Mouse (Mus musculus): ENCODE measurements around the gene Atp6v0e. TPM values are rescaled to one million over a fixed set of nuclear protein-coding genes. Genes with fewer than 3 reads are reported as not detected.

The Atp6v0e gene
- polyA plus RNA-seq, 1 experiment: 99.8 TPM

DNA sequence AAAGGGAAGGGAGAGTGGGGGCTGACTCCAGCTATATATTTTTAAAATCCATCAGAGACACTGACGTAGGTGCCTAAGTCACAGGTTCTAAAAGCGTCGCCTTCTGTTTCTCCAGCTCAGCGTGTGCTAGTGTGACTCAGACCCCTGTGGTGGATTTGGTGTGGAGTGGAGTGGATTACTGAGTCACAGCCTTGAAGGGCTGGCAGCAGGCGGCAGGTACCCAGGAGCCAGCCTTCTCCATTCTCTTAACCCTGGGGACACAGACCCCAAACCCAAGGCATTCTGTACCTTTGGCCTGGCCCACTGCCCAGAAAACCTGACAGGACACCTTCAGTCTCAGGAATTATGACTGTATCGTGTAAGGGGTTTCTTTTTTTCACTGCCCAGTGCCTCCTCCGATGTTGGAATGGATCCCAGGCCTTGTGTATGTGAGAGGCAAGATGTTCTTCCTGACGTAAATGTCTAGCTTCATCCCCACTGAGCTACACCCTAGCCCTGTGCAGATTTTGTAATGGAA lies 31.2 kb upstream of the Atp6v0e start:
- Histone ChIP-seq H3K4me1 (ENCODE audit: control insufficient read depth, insufficient read depth, low read length) (peaks cover 29% of the 10 kb centered on the region), H3K27ac (ENCODE audit: insufficient read depth, low read length) (peak overlapping the region; percentile 64), H3K27me3 (ENCODE audit: control insufficient read depth, insufficient read depth, low read length) (no peaks in the 10 kb centered on the region), H3K4me3 (replicated peaks; ENCODE audit: insufficient read depth, low read depth, low read length) (no peak overlapping the region)
- DNase-seq: peak; percentile 83 to 90
- TF ChIP-seq CTCF (IDR thresholded peaks at IDR 0.05; ENCODE audit: borderline replicate concordance, insufficient read depth, low read depth, low read length) (no peak), POLR2A (IDR thresholded peaks at IDR 0.05; ENCODE audit: borderline replicate concordance, insufficient read depth, low read length) (no peak)
- WGBS: 11% methylated on average over 8 of the region's 8 CpGs

DNA sequence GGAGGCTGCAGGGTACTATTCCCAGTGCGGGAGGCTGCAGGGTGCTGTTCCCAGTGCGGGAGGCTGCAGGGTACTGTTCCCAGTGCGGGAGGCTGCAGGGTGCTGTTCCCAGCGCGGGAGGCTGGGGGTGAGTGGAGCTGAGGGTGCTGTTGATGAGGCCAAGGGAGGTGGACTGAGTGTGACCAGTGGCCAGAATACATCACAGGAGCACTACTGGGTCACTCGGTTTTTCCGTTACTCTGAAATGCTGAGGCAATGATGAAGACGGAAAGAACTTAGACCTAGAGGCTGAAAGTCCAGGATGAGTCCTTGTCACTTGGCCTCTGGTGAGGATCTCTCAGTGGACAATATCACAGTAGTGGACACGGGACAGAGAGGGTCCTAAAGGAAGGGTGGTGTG lies 29.8 kb upstream of the Atp6v0e start:
- Histone ChIP-seq H3K4me3 (replicated peaks; ENCODE audit: insufficient read depth, low read depth, low read length) (no peak overlapping the region), H3K4me1 (ENCODE audit: control insufficient read depth, insufficient read depth, low read length) (peaks cover 32% of the 10 kb centered on the region), H3K27ac (ENCODE audit: insufficient read depth, low read length) (peak overlapping the region; percentile 64), H3K27me3 (ENCODE audit: control insufficient read depth, insufficient read depth, low read length) (no peaks in the 10 kb centered on the region)
- no peak for DNase-seq
- TF ChIP-seq CTCF (IDR thresholded peaks at IDR 0.05; ENCODE audit: borderline replicate concordance, insufficient read depth, low read depth, low read length) (no peak), POLR2A (IDR thresholded peaks at IDR 0.05; ENCODE audit: borderline replicate concordance, insufficient read depth, low read length) (no peak)
- WGBS: 94% methylated on average over 9 of the region's 9 CpGs

DNA sequence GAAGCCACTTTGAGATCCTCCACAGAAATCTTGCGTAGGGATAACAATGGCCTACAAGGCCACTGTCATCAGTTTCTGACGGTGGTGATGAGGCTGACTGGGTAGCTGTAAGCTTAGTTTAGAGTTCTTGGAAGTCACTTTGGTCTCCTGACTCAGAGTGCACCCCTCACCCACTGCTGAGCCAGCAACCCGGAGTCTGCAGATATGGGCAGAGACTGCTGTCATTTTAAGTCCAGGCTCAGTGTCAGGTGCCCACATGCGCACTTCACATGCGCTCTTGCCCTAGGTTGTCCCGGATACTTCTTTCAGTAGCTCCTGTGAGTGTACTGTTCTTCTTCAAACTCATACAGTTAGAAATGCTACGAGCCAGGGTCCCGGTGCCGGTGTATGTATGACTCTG lies 29.1 kb upstream of the Atp6v0e start:
- WGBS: 95% methylated on average over 9 of the region's 9 CpGs
- no peak for TF ChIP-seq CTCF (IDR thresholded peaks at IDR 0.05; ENCODE audit: borderline replicate concordance, insufficient read depth, low read depth, low read length)
- TF ChIP-seq POLR2A (IDR thresholded peaks at IDR 0.05; ENCODE audit: borderline replicate concordance, insufficient read depth, low read length): no peak
- peaks cover 30% of the 10 kb centered on the region for H3K4me1 ChIP-seq (ENCODE audit: control insufficient read depth, insufficient read depth, low read length)
- H3K4me3 ChIP-seq (replicated peaks; ENCODE audit: insufficient read depth, low read depth, low read length): no peak overlapping the region
- no peaks in the 10 kb centered on the region for H3K27me3 ChIP-seq (ENCODE audit: control insufficient read depth, insufficient read depth, low read length)
- H3K27ac ChIP-seq (ENCODE audit: insufficient read depth, low read length): no peak overlapping the region
- no peak for DNase-seq

DNA sequence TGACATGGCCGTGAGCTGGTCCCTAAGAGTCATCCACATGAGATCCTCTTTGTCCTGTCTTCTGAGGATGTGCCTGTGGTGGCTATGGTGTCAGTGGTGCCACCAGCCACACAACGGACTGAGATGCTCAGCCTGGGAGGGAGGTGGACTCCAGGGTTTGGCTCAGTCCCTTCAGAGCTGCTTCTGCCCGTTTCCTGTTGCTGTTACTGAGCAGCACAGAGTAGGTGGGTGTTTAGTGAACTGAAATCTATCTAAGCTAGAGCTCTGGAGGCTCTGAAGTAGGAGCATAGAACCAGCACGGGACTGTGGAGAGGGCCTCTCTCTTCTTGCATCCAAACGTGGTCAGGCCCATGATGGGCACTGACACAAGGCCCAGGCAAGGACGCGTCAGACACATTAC lies 28.5 kb upstream of the Atp6v0e start:
- peaks cover 30% of the 10 kb centered on the region for H3K4me1 ChIP-seq (ENCODE audit: control insufficient read depth, insufficient read depth, low read length)
- no peak for TF ChIP-seq POLR2A (IDR thresholded peaks at IDR 0.05; ENCODE audit: borderline replicate concordance, insufficient read depth, low read length)
- no peak overlapping the region for H3K4me3 ChIP-seq (replicated peaks; ENCODE audit: insufficient read depth, low read depth, low read length)
- no peak for DNase-seq
- WGBS: 90% methylated on average over 7 of the region's 7 CpGs
- H3K27me3 ChIP-seq (ENCODE audit: control insufficient read depth, insufficient read depth, low read length): no peaks in the 10 kb centered on the region
- no peak overlapping the region for H3K27ac ChIP-seq (ENCODE audit: insufficient read depth, low read length)

DNA sequence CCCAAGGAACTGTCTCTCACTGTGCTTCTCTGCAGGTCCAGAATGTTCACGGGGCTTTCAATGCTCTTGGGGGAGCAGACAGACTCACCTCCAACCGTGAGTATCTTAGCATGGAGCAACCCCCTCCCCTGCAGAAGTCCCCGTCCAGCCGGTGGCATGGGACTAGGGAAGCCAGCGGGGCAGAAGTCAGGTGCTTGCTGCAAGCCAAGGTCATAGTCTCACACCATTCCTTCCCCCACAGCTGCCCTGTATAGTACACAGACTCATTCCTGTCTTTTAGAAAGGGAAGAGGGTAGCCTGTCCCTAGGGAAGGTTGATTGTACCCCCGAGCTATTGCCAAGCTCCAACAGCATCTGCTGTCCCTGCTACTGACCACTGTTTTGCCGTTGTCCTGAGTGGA lies 27.1 kb upstream of the Atp6v0e start:
- no peak for DNase-seq
- Histone ChIP-seq H3K4me3 (replicated peaks; ENCODE audit: insufficient read depth, low read depth, low read length) (no peak overlapping the region), H3K27me3 (ENCODE audit: control insufficient read depth, insufficient read depth, low read length) (no peaks in the 10 kb centered on the region), H3K27ac (ENCODE audit: insufficient read depth, low read length) (no peak overlapping the region), H3K4me1 (ENCODE audit: control insufficient read depth, insufficient read depth, low read length) (peaks cover 30% of the 10 kb centered on the region)
- no peak for TF ChIP-seq POLR2A (IDR thresholded peaks at IDR 0.05; ENCODE audit: borderline replicate concordance, insufficient read depth, low read length)
- no peak for TF ChIP-seq CTCF (IDR thresholded peaks at IDR 0.05; ENCODE audit: borderline replicate concordance, insufficient read depth, low read depth, low read length)
- 67% methylated on average over 7 of the region's 7 CpGs for WGBS

DNA sequence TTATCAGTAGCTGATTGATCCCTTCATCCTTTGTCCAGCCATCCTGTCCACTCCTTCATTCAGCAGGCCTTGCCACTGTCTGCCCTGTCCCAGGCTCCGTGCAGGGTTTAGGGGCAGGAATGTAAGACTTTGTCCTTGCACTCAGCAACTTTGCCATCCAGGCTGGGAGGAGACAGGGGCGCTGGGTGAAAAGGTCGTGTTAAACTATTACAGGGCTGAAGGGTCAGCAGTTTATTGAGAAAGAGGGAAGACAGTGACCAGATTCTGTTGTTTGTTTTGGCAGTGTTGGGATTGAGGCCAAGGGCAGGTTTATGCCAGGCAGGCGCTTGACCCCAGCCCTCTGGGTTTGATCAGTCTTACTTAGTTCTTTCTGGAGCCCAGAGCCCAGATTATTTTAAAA lies 25.2 kb upstream of the Atp6v0e start:
- Histone ChIP-seq H3K4me3 (replicated peaks; ENCODE audit: insufficient read depth, low read depth, low read length) (no peak overlapping the region), H3K4me1 (ENCODE audit: control insufficient read depth, insufficient read depth, low read length) (peaks cover 14% of the 10 kb centered on the region), H3K27ac (ENCODE audit: insufficient read depth, low read length) (no peak overlapping the region), H3K27me3 (ENCODE audit: control insufficient read depth, insufficient read depth, low read length) (no peaks in the 10 kb centered on the region)
- no peak for DNase-seq
- TF ChIP-seq CTCF (IDR thresholded peaks at IDR 0.05; ENCODE audit: borderline replicate concordance, insufficient read depth, low read depth, low read length) (no peak), POLR2A (IDR thresholded peaks at IDR 0.05; ENCODE audit: borderline replicate concordance, insufficient read depth, low read length) (no peak)
- WGBS: 88% methylated on average over 4 of the region's 4 CpGs

DNA sequence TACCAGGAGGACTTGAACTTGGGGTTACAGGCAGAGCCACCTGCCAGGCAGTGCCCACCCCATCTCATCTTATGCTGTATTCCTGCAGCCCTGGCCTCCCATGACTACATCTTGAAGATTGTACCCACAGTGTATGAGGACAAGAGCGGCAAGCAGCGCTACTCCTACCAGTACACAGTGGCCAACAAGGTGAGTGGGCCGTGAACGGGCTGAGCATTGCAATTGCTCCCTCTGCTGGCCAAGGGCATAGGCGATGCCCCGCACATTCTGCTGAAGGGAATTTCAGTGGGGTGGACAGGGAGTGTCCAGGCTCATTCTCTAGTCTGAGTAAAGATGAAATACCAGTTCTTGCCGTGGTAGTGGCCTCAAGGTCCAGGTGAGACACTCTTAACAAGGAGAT lies 24.4 kb upstream of the Atp6v0e start:
- WGBS: 2% methylated on average over 7 of the region's 7 CpGs
- H3K27me3 ChIP-seq (ENCODE audit: control insufficient read depth, insufficient read depth, low read length): no peaks in the 10 kb centered on the region
- no peak for TF ChIP-seq POLR2A (IDR thresholded peaks at IDR 0.05; ENCODE audit: borderline replicate concordance, insufficient read depth, low read length)
- peak; percentile 100 for TF ChIP-seq CTCF (IDR thresholded peaks at IDR 0.05; ENCODE audit: borderline replicate concordance, insufficient read depth, low read depth, low read length)
- DNase-seq: peak; percentile 83 to 89
- peaks cover 9% of the 10 kb centered on the region for H3K4me1 ChIP-seq (ENCODE audit: control insufficient read depth, insufficient read depth, low read length)
- H3K4me3 ChIP-seq (replicated peaks; ENCODE audit: insufficient read depth, low read depth, low read length): no peak overlapping the region
- H3K27ac ChIP-seq (ENCODE audit: insufficient read depth, low read length): no peak overlapping the region

DNA sequence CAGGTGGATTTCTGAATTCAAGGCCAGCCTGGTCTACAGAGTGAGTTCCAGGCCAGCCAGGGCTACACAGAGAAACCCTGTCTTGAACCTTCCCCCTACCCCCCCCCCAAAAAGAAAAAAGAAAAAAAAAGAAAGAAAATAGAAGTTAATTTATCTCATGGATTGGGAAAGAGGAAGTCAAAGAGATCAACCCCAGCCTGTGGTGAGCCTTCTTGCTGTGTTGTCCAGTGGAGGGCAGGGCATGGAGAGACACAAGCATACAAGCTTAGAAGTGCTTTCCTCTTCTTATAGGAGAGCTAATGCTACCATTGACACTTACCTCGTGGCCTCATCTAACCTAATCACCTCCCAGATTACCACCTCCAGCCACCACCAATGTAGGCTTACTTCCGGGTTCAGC lies 23.2 kb upstream of the Atp6v0e start:
- no peak overlapping the region for H3K27ac ChIP-seq (ENCODE audit: insufficient read depth, low read length)
- DNase-seq: no peak
- no peaks in the 10 kb centered on the region for H3K27me3 ChIP-seq (ENCODE audit: control insufficient read depth, insufficient read depth, low read length)
- WGBS: 83% methylated on average over 2 of the region's 2 CpGs
- no peak overlapping the region for H3K4me3 ChIP-seq (replicated peaks; ENCODE audit: insufficient read depth, low read depth, low read length)
- TF ChIP-seq CTCF (IDR thresholded peaks at IDR 0.05; ENCODE audit: borderline replicate concordance, insufficient read depth, low read depth, low read length): no peak
- TF ChIP-seq POLR2A (IDR thresholded peaks at IDR 0.05; ENCODE audit: borderline replicate concordance, insufficient read depth, low read length): no peak
- H3K4me1 ChIP-seq (ENCODE audit: control insufficient read depth, insufficient read depth, low read length): peaks cover 14% of the 10 kb centered on the region

Measured in cerebellum, adult 2 months (tissue).